24 mouse cellular contexts compared by ENCODE assay signal in genomic region chr7:127004122-127004875, GRCm38 (mm10). TPM values are rescaled to one million over a fixed set of nuclear protein-coding genes. Genes with fewer than 3 reads are reported as not detected.
DNase-seq lines count a peak whose midpoint lies in the region; ATAC-seq and TF ChIP-seq lines count a peak whose summit lies in the region.
"Had no signal": no experiment of that assay in that cellular context is flagged by ENCODE, and none has a peak within 500 bp of the region (broad histone marks: within the 10 kb centered on the region; RNA-seq: fewer than 3 reads in every experiment).

No protein-coding gene starts in this region.

- no peaks in the 10 kb centered on the region for H3K36me3 ChIP-seq in hindbrain, postnatal 0 days (ENCODE audit: insufficient read depth, low read length)
- no peaks in the 10 kb centered on the region for H3K36me3 ChIP-seq in hindbrain, embryonic 13.5 days
- no peaks in the 10 kb centered on the region for H3K36me3 ChIP-seq in lung, embryonic 14.5 days (ENCODE audit: insufficient read depth)
- no peaks in the 10 kb centered on the region for H3K36me3 ChIP-seq in stomach, postnatal 0 days (ENCODE audit: control insufficient read depth, insufficient read depth, low read length)
- H3K36me3 ChIP-seq: embryonic facial prominence, embryonic 15.5 days; forebrain, embryonic 10.5 days had no signal

- TF ChIP-seq CTCF in hindbrain, postnatal 0 days (IDR thresholded peaks at IDR 0.05; ENCODE audit: low read depth) = 0 out of 2 replicates have a peak, but pooled peaks have one; percentile 14
- peak; percentile 26 for TF ChIP-seq CTCF in lung, embryonic 14.5 days (IDR thresholded peaks at IDR 0.05; ENCODE audit: low read depth)
- TF ChIP-seq CTCF in stomach, postnatal 0 days (IDR thresholded peaks at IDR 0.05; ENCODE audit: low read depth) = peak; percentile 50

- ATAC-seq in hindbrain, postnatal 0 days = no peak
- ATAC-seq in hindbrain, embryonic 13.5 days (ENCODE audit: low FRiP score) = no peak
- no peak for ATAC-seq in lung, embryonic 14.5 days (ENCODE audit: insufficient read depth)
- no peak for ATAC-seq in stomach, postnatal 0 days (ENCODE audit: low FRiP score, low TSS enrichment)
- ATAC-seq: hindbrain, embryonic 16.5 days had no signal

- H3K27ac ChIP-seq in hindbrain, postnatal 0 days = no peak overlapping the region
- no peak overlapping the region for H3K27ac ChIP-seq in hindbrain, embryonic 13.5 days
- H3K27ac ChIP-seq in lung, embryonic 14.5 days (ENCODE audit: low read depth) = no peak overlapping the region
- no peak overlapping the region for H3K27ac ChIP-seq in stomach, postnatal 0 days (replicated peaks)
- H3K27ac ChIP-seq: embryonic facial prominence, embryonic 15.5 days; forebrain, embryonic 10.5 days; macrophage had no signal

- H3K9ac ChIP-seq in hindbrain, postnatal 0 days (replicated peaks; ENCODE audit: low read length) = no peak overlapping the region
- H3K9ac ChIP-seq in hindbrain, embryonic 13.5 days = no peak overlapping the region
- H3K9ac ChIP-seq in lung, embryonic 14.5 days = no peak overlapping the region
- H3K9ac ChIP-seq in stomach, postnatal 0 days (ENCODE audit: low read length) = no peak overlapping the region
- H3K9ac ChIP-seq: embryonic facial prominence, embryonic 15.5 days had no signal

- DNase-seq in hindbrain, postnatal 0 days (ENCODE audit: low spot score) = no peak
- no peak for DNase-seq in lung, embryonic 14.5 days
- DNase-seq in lung, postnatal 25 days (ENCODE audit: low spot score) = no peak
- DNase-seq in ES-CJ7 (ENCODE audit: low read depth, low spot score) = peak; percentile 43
- no peak for DNase-seq in stomach, postnatal 0 days (ENCODE audit: low spot score)
- no peak for DNase-seq in left cerebral cortex, postnatal 36 days (ENCODE audit: low spot score in 2 of 2)
- DNase-seq: cerebellum, postnatal 14 days; embryo, embryonic 11 days; gastrocnemius, postnatal 14 days; heart, postnatal 36 days; kidney, adult 8-10 months; kidney, postnatal 4 days; left cerebral cortex, postnatal 4 days; midbrain, embryonic 14.5 days; right cerebral cortex, adult 18-20 months; thymus, adult 18-20 months had no signal

- no peak overlapping the region for H3K4me2 ChIP-seq in hindbrain, postnatal 0 days (ENCODE audit: low read depth, low read length)
- no peak overlapping the region for H3K4me2 ChIP-seq in hindbrain, embryonic 13.5 days
- no peak overlapping the region for H3K4me2 ChIP-seq in lung, embryonic 14.5 days
- no peak overlapping the region for H3K4me2 ChIP-seq in stomach, postnatal 0 days (replicated peaks; ENCODE audit: low read depth)
- H3K4me2 ChIP-seq: embryonic facial prominence, embryonic 15.5 days; heart, embryonic 11.5 days had no signal

- no peak overlapping the region for H3K4me3 ChIP-seq in hindbrain, postnatal 0 days (ENCODE audit: low read length)
- H3K4me3 ChIP-seq in hindbrain, embryonic 13.5 days = no peak overlapping the region
- no peak overlapping the region for H3K4me3 ChIP-seq in lung, embryonic 14.5 days (ENCODE audit: low read depth, low read length)
- H3K4me3 ChIP-seq in stomach, postnatal 0 days (ENCODE audit: low read depth, low read length) = no peak overlapping the region
- H3K4me3 ChIP-seq: embryonic facial prominence, embryonic 15.5 days; forebrain, embryonic 10.5 days had no signal

- TF ChIP-seq EP300 in stomach, postnatal 0 days (optimal IDR thresholded peaks at IDR 0.05) = no peak

- no peaks in the 10 kb centered on the region for H3K9me3 ChIP-seq in hindbrain, postnatal 0 days (ENCODE audit: low read length)
- H3K9me3 ChIP-seq in hindbrain, embryonic 13.5 days = no peaks in the 10 kb centered on the region; the same call in 1 of the 2 replicates
- no peaks in the 10 kb centered on the region for H3K9me3 ChIP-seq in lung, embryonic 14.5 days (ENCODE audit: low read depth, low read length)
- no peaks in the 10 kb centered on the region for H3K9me3 ChIP-seq in stomach, postnatal 0 days (ENCODE audit: control insufficient read depth, low read length)
- H3K9me3 ChIP-seq: embryonic facial prominence, embryonic 15.5 days; forebrain, embryonic 10.5 days had no signal

- no peaks in the 10 kb centered on the region for H3K27me3 ChIP-seq in hindbrain, postnatal 0 days (ENCODE audit: insufficient read depth, low read length)
- no peaks in the 10 kb centered on the region for H3K27me3 ChIP-seq in hindbrain, embryonic 13.5 days
- no peaks in the 10 kb centered on the region for H3K27me3 ChIP-seq in lung, embryonic 14.5 days (ENCODE audit: insufficient read depth, low read length)
- no peaks in the 10 kb centered on the region for H3K27me3 ChIP-seq in stomach, postnatal 0 days (ENCODE audit: control insufficient read depth, insufficient read depth, low read length)
- H3K27me3 ChIP-seq: embryonic facial prominence, embryonic 15.5 days had no signal

- H3K4me1 ChIP-seq in hindbrain, postnatal 0 days (ENCODE audit: insufficient read depth, low read length) = no peaks in the 10 kb centered on the region
- peaks cover 10% of the 10 kb centered on the region; the same call in 1 of the 2 replicates for H3K4me1 ChIP-seq in hindbrain, embryonic 13.5 days (replicated peaks)
- H3K4me1 ChIP-seq in lung, embryonic 14.5 days (ENCODE audit: insufficient read depth) = no peaks in the 10 kb centered on the region
- 0 out of 2 replicates have a peak, but pooled peaks cover 9% of the 10 kb centered on the region for H3K4me1 ChIP-seq in stomach, postnatal 0 days (replicated peaks; ENCODE audit: control insufficient read depth, insufficient read depth)

- intact Hi-C loops in left cerebral cortex, postnatal 36 days (cut with DNase I) = no loop called here

- 85% methylated on average over 4 of the region's 4 CpGs for WGBS in hindbrain, postnatal 0 days
- 89% methylated on average over 4 of the region's 4 CpGs for WGBS in hindbrain, embryonic 13.5 days
- WGBS in lung, embryonic 14.5 days = 76% methylated on average over 4 of the region's 4 CpGs
- 70% methylated on average over 4 of the region's 4 CpGs for WGBS in stomach, postnatal 0 days

RNA-seq across cellular contexts. Expression of gene Mvp, which starts 10.1 kb away (rescaled TPM):
- total RNA-seq in hindbrain, postnatal 0 days (2014; rRNA removed) = 6.5 and 6.9 TPM in 2 replicates
- polyA plus RNA-seq in hindbrain, postnatal 0 days (2015; fragmentation: Nextera tagmentation; extraction: Ambion mirVana) = 5.5 and 5.8 TPM in 2 replicates
- 4.5 and 5.2 TPM in 2 replicates for polyA plus RNA-seq in hindbrain, embryonic 13.5 days (2015; fragmentation: Nextera tagmentation; extraction: Ambion mirVana)
- 7.7 and 8.0 TPM in 2 replicates for polyA plus RNA-seq in lung, embryonic 14.5 days (2014; fragmentation: Nextera tagmentation; extraction: Ambion mirVana)
- polyA plus RNA-seq in stomach, postnatal 0 days (2015; fragmentation: Nextera tagmentation; extraction: Ambion mirVana) = 49.5 and 50.0 TPM in 2 replicates
- total RNA-seq in left cerebral cortex, postnatal 36 days (2021) = 1 to 10 TPM; 6.8 to 8.6 TPM

RNA-seq across cellular contexts. Expression of gene Pagr1b, which starts 12.0 kb away (rescaled TPM):
- total RNA-seq in hindbrain, postnatal 0 days (2014; rRNA removed) = 1.2 TPM in 1 of 2 replicates, not detected in the other
- 0.49 and 1.5 TPM in 2 replicates for polyA plus RNA-seq in hindbrain, postnatal 0 days (2015; fragmentation: Nextera tagmentation; extraction: Ambion mirVana)
- polyA plus RNA-seq in hindbrain, embryonic 13.5 days (2015; fragmentation: Nextera tagmentation; extraction: Ambion mirVana) = 0.45 and 1.1 TPM in 2 replicates
- polyA plus RNA-seq in lung, embryonic 14.5 days (2014; fragmentation: Nextera tagmentation; extraction: Ambion mirVana) = 0.85 TPM in 1 of 2 replicates, not detected in the other
- 0.42 TPM in 1 of 2 replicates, not detected in the other for polyA plus RNA-seq in stomach, postnatal 0 days (2015; fragmentation: Nextera tagmentation; extraction: Ambion mirVana)
- under 1 TPM in 1 of 2 experiments, not detected in 1; 0.99 TPM for total RNA-seq in left cerebral cortex, postnatal 36 days (2021)
- total RNA-seq: heart, postnatal 36 days; layer of hippocampus, postnatal 25 days had no signal
- polyA plus RNA-seq: forebrain, embryonic 10.5 days; heart, embryonic 11.5 days; liver, embryonic 16.5 days; midbrain, embryonic 14.5 days had no signal

RNA-seq across cellular contexts. Expression of gene Pagr1a, which starts 12.9 kb away (rescaled TPM):
- total RNA-seq in hindbrain, postnatal 0 days (2014; rRNA removed) = 11.1 and 30.3 TPM in 2 replicates
- 31.2 and 48.6 TPM in 2 replicates for polyA plus RNA-seq in hindbrain, postnatal 0 days (2015; fragmentation: Nextera tagmentation; extraction: Ambion mirVana)
- polyA plus RNA-seq in hindbrain, embryonic 13.5 days (2015; fragmentation: Nextera tagmentation; extraction: Ambion mirVana) = 41.8 and 53.4 TPM in 2 replicates
- 21.9 and 44.5 TPM in 2 replicates for polyA plus RNA-seq in lung, embryonic 14.5 days (2014; fragmentation: Nextera tagmentation; extraction: Ambion mirVana)
- polyA plus RNA-seq in stomach, postnatal 0 days (2015; fragmentation: Nextera tagmentation; extraction: Ambion mirVana) = 8.7 and 25.1 TPM in 2 replicates
- total RNA-seq in left cerebral cortex, postnatal 36 days (2021) = 10 to 100 TPM; 25.4 to 28.8 TPM

RNA-seq across cellular contexts. Expression of gene Gm42742, which starts 16.6 kb away (rescaled TPM):
- total RNA-seq in hindbrain, postnatal 0 days (2014; rRNA removed) = 7.1 and 40.2 TPM in 2 replicates
- 47.7 and 60.2 TPM in 2 replicates for polyA plus RNA-seq in hindbrain, postnatal 0 days (2015; fragmentation: Nextera tagmentation; extraction: Ambion mirVana)
- 66.8 and 73.4 TPM in 2 replicates for polyA plus RNA-seq in hindbrain, embryonic 13.5 days (2015; fragmentation: Nextera tagmentation; extraction: Ambion mirVana)
- polyA plus RNA-seq in lung, embryonic 14.5 days (2014; fragmentation: Nextera tagmentation; extraction: Ambion mirVana) = 37.4 and 54.0 TPM in 2 replicates
- 12.0 and 27.5 TPM in 2 replicates for polyA plus RNA-seq in stomach, postnatal 0 days (2015; fragmentation: Nextera tagmentation; extraction: Ambion mirVana)
- 10 to 100 TPM; 36.5 to 50.3 TPM for total RNA-seq in left cerebral cortex, postnatal 36 days (2021)

RNA-seq across cellular contexts. Expression of gene Prrt2, which starts 16.7 kb away (rescaled TPM):
- total RNA-seq in hindbrain, postnatal 0 days (2014; rRNA removed) = 138 and 144 TPM in 2 replicates
- polyA plus RNA-seq in hindbrain, postnatal 0 days (2015; fragmentation: Nextera tagmentation; extraction: Ambion mirVana) = 79.0 and 99.9 TPM in 2 replicates
- 18.3 and 19.2 TPM in 2 replicates for polyA plus RNA-seq in hindbrain, embryonic 13.5 days (2015; fragmentation: Nextera tagmentation; extraction: Ambion mirVana)
- polyA plus RNA-seq in lung, embryonic 14.5 days (2014; fragmentation: Nextera tagmentation; extraction: Ambion mirVana) = 4.7 and 5.9 TPM in 2 replicates
- polyA plus RNA-seq in stomach, postnatal 0 days (2015; fragmentation: Nextera tagmentation; extraction: Ambion mirVana) = 1.7 and 2.9 TPM in 2 replicates
- total RNA-seq in left cerebral cortex, postnatal 36 days (2021) = 100 to 1,000 TPM; 213 to 222 TPM
- polyA plus RNA-seq: macrophage had no signal
